Mouse (Mus musculus): ENCODE measurements around the gene Vmn1r199. TPM values are rescaled to one million over a fixed set of nuclear protein-coding genes. Genes with fewer than 3 reads are reported as not detected.
"Not testable (repeated sequence)": the region's sequence is repeated elsewhere in the genome, so short reads cannot be mapped to it uniquely, and the experiment has no call there.

Gene Vmn1r199
- polyA plus RNA-seq (2014; fragmentation: Nextera tagmentation; extraction: Ambion mirVana): not detected in 2 replicates

DNA sequence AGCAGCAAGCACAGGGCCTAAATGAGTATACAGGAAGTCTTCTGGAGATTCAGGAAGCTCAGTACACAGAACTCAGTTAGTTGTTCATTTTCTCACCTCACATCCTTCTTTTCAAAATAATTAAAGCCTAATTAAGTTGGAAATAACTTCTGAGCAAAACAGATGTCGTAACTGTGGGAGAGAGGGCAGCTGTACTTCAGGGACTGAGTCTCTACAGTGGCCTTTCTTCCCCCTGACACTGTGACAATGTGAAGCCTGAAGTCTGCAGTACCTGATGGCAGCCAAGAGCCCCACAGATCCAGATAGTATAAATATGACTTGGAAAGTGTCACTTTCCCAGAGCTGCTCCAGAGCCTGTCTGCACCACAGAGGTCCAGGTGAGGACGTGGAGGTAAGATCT lies at the start of gene Vmn1r199:
TSS of gene Vmn1r199 (plus strand) at position 301 of the 400 bp plus-strand sequence.
- DNase-seq (ENCODE audit: low spot score) (no peak), ATAC-seq (replicated peaks; ENCODE audit: low FRiP score) (no peak)
- Histone ChIP-seq H3K9ac (ENCODE audit: low read length) (no peak within 1 kb of the TSS), H3K27ac (ENCODE audit: low read depth, low read length) (no peak within 1 kb of the TSS), H3K4me3 (ENCODE audit: low read depth, low read length) (no peak within 1 kb of the TSS), H3K4me1 (replicated peaks; ENCODE audit: control insufficient read depth, insufficient read depth, low read length) (no peaks in the 10 kb centered on the region), H3K36me3 (ENCODE audit: control insufficient read depth, insufficient read depth, low read length) (no peaks in the 10 kb centered on the region), H3K9me3 (ENCODE audit: control insufficient read depth, low read length) (no peaks in the 10 kb centered on the region), H3K4me2 (ENCODE audit: low read depth, low read length, severe bottlenecking) (no peak within 1 kb of the TSS), H3K27me3 (ENCODE audit: control insufficient read depth, insufficient read depth, low read length) (no peaks in the 10 kb centered on the region)
- WGBS: 79% methylated on average over 2 of the region's 2 CpGs

GRCm38 (mm10) chr13:22333269-22333668 lies 46.3 kb upstream of the Vmn1r199 start:
- H3K9me3 ChIP-seq (ENCODE audit: control insufficient read depth, low read length): no peaks in the 10 kb centered on the region
- no peak for DNase-seq (ENCODE audit: low spot score)
- H3K9ac ChIP-seq (ENCODE audit: low read length): no peak overlapping the region
- no peaks in the 10 kb centered on the region for H3K27me3 ChIP-seq (ENCODE audit: control insufficient read depth, insufficient read depth, low read length)
- ATAC-seq (replicated peaks; ENCODE audit: low FRiP score): no peak
- 74% methylated on average over 2 of the region's 2 CpGs for WGBS
- no peak overlapping the region for H3K27ac ChIP-seq (ENCODE audit: low read depth, low read length)
- H3K36me3 ChIP-seq (ENCODE audit: control insufficient read depth, insufficient read depth, low read length): no peaks in the 10 kb centered on the region
- H3K4me3 ChIP-seq (ENCODE audit: low read depth, low read length): no peak overlapping the region
- no peaks in the 10 kb centered on the region for H3K4me1 ChIP-seq (replicated peaks; ENCODE audit: control insufficient read depth, insufficient read depth, low read length)
- H3K4me2 ChIP-seq (ENCODE audit: low read depth, low read length, severe bottlenecking): no peak overlapping the region

DNA sequence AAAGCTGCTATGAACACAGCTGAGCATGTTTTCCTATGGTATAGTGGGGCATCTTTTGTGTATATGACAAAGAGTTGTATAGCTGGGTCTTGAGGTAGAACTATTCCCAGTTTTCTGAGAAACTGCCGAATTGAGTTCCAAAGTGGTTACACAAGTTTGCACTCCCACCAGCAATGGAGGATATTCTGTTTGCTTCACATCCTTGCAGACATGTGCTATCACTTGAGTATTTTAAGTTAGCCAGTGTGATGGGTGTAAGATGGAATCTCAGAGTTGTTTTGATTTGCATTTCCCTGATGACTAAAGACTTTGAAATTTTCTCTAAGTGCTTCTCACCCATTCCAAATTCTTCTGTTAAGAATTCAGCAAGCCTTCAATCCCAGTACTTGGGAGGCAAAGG lies 44.1 kb upstream of the Vmn1r199 start:
- H3K4me2 ChIP-seq (ENCODE audit: low read depth, low read length, severe bottlenecking): no peak overlapping the region
- H3K27ac ChIP-seq (ENCODE audit: low read depth, low read length): no peak overlapping the region
- no peaks in the 10 kb centered on the region for H3K36me3 ChIP-seq (ENCODE audit: control insufficient read depth, insufficient read depth, low read length)
- ATAC-seq (replicated peaks; ENCODE audit: low FRiP score) (no peak), DNase-seq (ENCODE audit: low spot score) (no peak)
- H3K4me1 ChIP-seq (replicated peaks; ENCODE audit: control insufficient read depth, insufficient read depth, low read length): no peaks in the 10 kb centered on the region
- H3K9ac ChIP-seq (ENCODE audit: low read length): no peak overlapping the region
- H3K27me3 ChIP-seq (ENCODE audit: control insufficient read depth, insufficient read depth, low read length): no peaks in the 10 kb centered on the region
- WGBS: 74% methylated on average over 1 of the region's 1 CpGs
- H3K4me3 ChIP-seq (ENCODE audit: low read depth, low read length): no peak overlapping the region
- no peaks in the 10 kb centered on the region for H3K9me3 ChIP-seq (ENCODE audit: control insufficient read depth, low read length)

DNA sequence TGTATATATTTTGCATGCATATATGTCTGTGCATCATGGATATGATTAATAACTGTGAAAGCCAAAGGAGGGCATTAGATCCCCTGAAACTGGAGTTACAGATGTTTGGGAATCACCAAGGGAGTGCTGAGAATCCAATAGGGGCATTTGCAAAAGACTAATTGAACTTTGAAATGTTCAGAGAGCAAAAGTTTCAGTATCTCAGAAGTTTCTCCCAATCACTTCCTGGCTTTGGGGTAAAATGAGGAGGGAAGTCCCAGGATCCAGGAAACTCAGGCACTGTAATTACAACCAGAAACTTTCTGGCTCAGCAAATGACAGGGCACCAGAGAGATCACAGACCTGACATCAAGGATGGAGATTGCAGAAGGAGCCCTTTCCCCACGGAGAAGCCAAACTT lies 29.6 kb upstream of the Vmn1r199 start, which contains the start of gene Vmn1r198:
TSS of gene Vmn1r198 (plus strand) at position 301 of the 400 bp plus-strand sequence.
- Histone ChIP-seq H3K4me1 (replicated peaks; ENCODE audit: control insufficient read depth, insufficient read depth, low read length) (no peaks in the 10 kb centered on the region), H3K27ac (ENCODE audit: low read depth, low read length) (no peak within 1 kb of the TSS), H3K9me3 (ENCODE audit: control insufficient read depth, low read length) (no peaks in the 10 kb centered on the region), H3K4me2 (ENCODE audit: low read depth, low read length, severe bottlenecking) (no peak within 1 kb of the TSS), H3K36me3 (ENCODE audit: control insufficient read depth, insufficient read depth, low read length) (no peaks in the 10 kb centered on the region), H3K9ac (ENCODE audit: low read length) (no peak within 1 kb of the TSS), H3K27me3 (ENCODE audit: control insufficient read depth, insufficient read depth, low read length) (no peaks in the 10 kb centered on the region), H3K4me3 (ENCODE audit: low read depth, low read length) (no peak within 1 kb of the TSS)
- 65% methylated on average over 1 of the region's 1 CpGs for WGBS
- ATAC-seq (replicated peaks; ENCODE audit: low FRiP score): no peak
- DNase-seq (ENCODE audit: low spot score): no peak

GRCm38 (mm10) chr13:22350813-22351212 lies 28.8 kb upstream of the Vmn1r199 start:
- ATAC-seq (replicated peaks; ENCODE audit: low FRiP score) (no peak), DNase-seq (ENCODE audit: low spot score) (no peak)
- Histone ChIP-seq H3K4me3 (ENCODE audit: low read depth, low read length) (no peak overlapping the region), H3K36me3 (ENCODE audit: control insufficient read depth, insufficient read depth, low read length) (no peaks in the 10 kb centered on the region), H3K27me3 (ENCODE audit: control insufficient read depth, insufficient read depth, low read length) (no peaks in the 10 kb centered on the region), H3K4me1 (replicated peaks; ENCODE audit: control insufficient read depth, insufficient read depth, low read length) (no peaks in the 10 kb centered on the region), H3K9ac (ENCODE audit: low read length) (no peak overlapping the region), H3K4me2 (ENCODE audit: low read depth, low read length, severe bottlenecking) (no peak overlapping the region), H3K9me3 (ENCODE audit: control insufficient read depth, low read length) (no peaks in the 10 kb centered on the region), H3K27ac (ENCODE audit: low read depth, low read length) (no peak overlapping the region)
- WGBS: 90% methylated on average over 1 of the region's 1 CpGs

DNA sequence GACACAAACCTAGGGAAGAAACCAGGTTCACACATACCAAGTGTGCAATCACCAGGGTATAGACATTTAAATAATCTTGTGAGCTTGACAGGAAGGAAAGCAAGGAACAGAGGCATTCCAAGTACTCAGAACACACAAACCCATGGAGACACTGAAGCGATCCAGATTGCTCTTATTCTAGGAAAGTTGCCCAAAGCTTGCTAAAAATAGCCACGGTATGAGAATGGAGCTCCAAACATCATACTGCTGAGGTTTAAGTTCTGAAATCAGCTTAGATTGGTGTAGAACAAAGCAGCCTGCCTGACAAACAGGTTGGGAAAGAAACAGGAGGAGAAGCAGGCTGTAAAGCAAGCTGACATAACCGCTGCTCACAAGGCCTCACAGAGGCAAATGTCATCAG lies 1.5 kb downstream of the Vmn1r199 start:
- H3K36me3 ChIP-seq (ENCODE audit: control insufficient read depth, insufficient read depth, low read length): not testable (repeated sequence)

DNA sequence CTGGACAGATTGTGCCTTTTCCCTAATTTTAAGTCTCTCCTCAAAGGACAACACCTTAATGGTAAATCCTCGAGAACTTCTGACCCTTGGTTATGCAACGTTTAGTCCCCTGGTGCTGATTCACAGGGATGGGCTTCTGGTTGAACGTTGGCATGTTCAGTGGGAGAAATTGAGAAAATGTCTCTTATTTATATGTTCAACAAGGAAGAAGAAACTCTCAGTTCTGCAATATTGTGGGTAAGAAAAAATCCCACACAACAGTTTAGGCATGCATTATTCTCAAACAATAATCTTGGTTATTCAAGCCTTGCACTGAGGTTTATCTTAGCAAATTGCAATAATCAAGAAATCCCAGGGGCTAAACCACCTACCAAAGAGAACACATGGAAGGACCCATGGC lies 3.8 kb downstream of the Vmn1r199 start:
- no peaks in the 10 kb centered on the region for H3K36me3 ChIP-seq (ENCODE audit: control insufficient read depth, insufficient read depth, low read length)
- H3K27me3 ChIP-seq (ENCODE audit: control insufficient read depth, insufficient read depth, low read length): no peaks in the 10 kb centered on the region
- H3K4me3 ChIP-seq (ENCODE audit: low read depth, low read length): no peak overlapping the region
- no peaks in the 10 kb centered on the region for H3K9me3 ChIP-seq (ENCODE audit: control insufficient read depth, low read length)
- 82% methylated on average over 3 of the region's 3 CpGs for WGBS
- DNase-seq (ENCODE audit: low spot score) (no peak), ATAC-seq (replicated peaks; ENCODE audit: low FRiP score) (no peak)
- H3K4me2 ChIP-seq (ENCODE audit: low read depth, low read length, severe bottlenecking): no peak overlapping the region
- H3K9ac ChIP-seq (ENCODE audit: low read length): no peak overlapping the region
- H3K27ac ChIP-seq (ENCODE audit: low read depth, low read length): no peak overlapping the region
- H3K4me1 ChIP-seq (replicated peaks; ENCODE audit: control insufficient read depth, insufficient read depth, low read length): no peaks in the 10 kb centered on the region

More for the DNA sequence above, 1.5 kb downstream of the Vmn1r199 start:
- H3K4me3 ChIP-seq (ENCODE audit: low read depth, low read length); H3K4me2 ChIP-seq (ENCODE audit: low read depth, low read length, severe bottlenecking); H3K9ac ChIP-seq (ENCODE audit: low read length); H3K9me3 ChIP-seq (ENCODE audit: control insufficient read depth, low read length); DNase-seq (ENCODE audit: low spot score); ATAC-seq (replicated peaks; ENCODE audit: low FRiP score); H3K4me1 ChIP-seq (replicated peaks; ENCODE audit: control insufficient read depth, insufficient read depth, low read length); H3K27ac ChIP-seq (ENCODE audit: low read depth, low read length); H3K27me3 ChIP-seq (ENCODE audit: control insufficient read depth, insufficient read depth, low read length): not testable (repeated sequence)
- WGBS: 85% methylated on average over 3 of the region's 3 CpGs

- ATAC-seq (replicated peaks; ENCODE audit: low FRiP score) (no peak), DNase-seq (ENCODE audit: low spot score) (no peak)
- no peak overlapping the region for H3K27ac ChIP-seq (ENCODE audit: low read depth, low read length)
- no peaks in the 10 kb centered on the region for H3K36me3 ChIP-seq (ENCODE audit: control insufficient read depth, insufficient read depth, low read length)
- no peak overlapping the region for H3K9ac ChIP-seq (ENCODE audit: low read length)
- no peaks in the 10 kb centered on the region for H3K9me3 ChIP-seq (ENCODE audit: control insufficient read depth, low read length)
- H3K4me1 ChIP-seq (replicated peaks; ENCODE audit: control insufficient read depth, insufficient read depth, low read length): no peaks in the 10 kb centered on the region
- no peak overlapping the region for H3K4me3 ChIP-seq (ENCODE audit: low read depth, low read length)
- 86% methylated on average over 1 of the region's 1 CpGs for WGBS
- no peaks in the 10 kb centered on the region for H3K27me3 ChIP-seq (ENCODE audit: control insufficient read depth, insufficient read depth, low read length)
- H3K4me2 ChIP-seq (ENCODE audit: low read depth, low read length, severe bottlenecking): no peak overlapping the region
Observed at GRCm38 (mm10) chr13:22387050-22387449, 7.4 kb downstream of the Vmn1r199 start.

DNA sequence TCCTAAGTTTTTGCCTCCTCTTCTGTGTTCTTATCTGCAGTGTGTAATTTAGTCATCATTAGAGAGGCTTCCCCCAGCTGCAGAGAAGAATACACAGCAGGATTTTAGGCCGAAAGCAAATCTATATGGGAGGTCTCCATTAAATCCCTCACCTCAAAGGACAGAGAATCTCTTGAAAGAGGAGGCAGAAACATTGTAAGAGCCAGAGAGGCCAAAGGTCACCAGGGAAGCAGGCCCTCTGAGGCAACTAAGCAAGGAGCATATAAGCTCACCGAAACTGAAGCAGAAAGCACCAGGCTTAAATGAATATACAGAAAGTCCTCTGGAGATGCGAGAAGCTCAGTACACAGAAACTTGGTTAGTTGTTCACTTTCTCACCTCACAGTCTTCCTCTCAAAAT lies 10.5 kb downstream of the Vmn1r199 start, which contains the start of gene Vmn1r200:
TSS of gene Vmn1r200 (plus strand) at position 301 of the 400 bp plus-strand sequence.
- Histone ChIP-seq H3K27me3 (ENCODE audit: control insufficient read depth, insufficient read depth, low read length) (no peaks in the 10 kb centered on the region), H3K4me2 (ENCODE audit: low read depth, low read length, severe bottlenecking) (no peak within 1 kb of the TSS), H3K9ac (ENCODE audit: low read length) (no peak within 1 kb of the TSS), H3K4me1 (replicated peaks; ENCODE audit: control insufficient read depth, insufficient read depth, low read length) (no peaks in the 10 kb centered on the region), H3K9me3 (ENCODE audit: control insufficient read depth, low read length) (no peaks in the 10 kb centered on the region), H3K4me3 (ENCODE audit: low read depth, low read length) (no peak within 1 kb of the TSS), H3K27ac (ENCODE audit: low read depth, low read length) (no peak within 1 kb of the TSS), H3K36me3 (ENCODE audit: control insufficient read depth, insufficient read depth, low read length) (no peaks in the 10 kb centered on the region)
- no peak for ATAC-seq (replicated peaks; ENCODE audit: low FRiP score)
- DNase-seq (ENCODE audit: low spot score): no peak
- 23% methylated on average over 3 of the region's 3 CpGs for WGBS

Data from forebrain, embryonic 11.5 days (tissue).